Mouse (Mus musculus): ENCODE data around the gene Selplg. TPM values are rescaled to one million over a fixed set of nuclear protein-coding genes. Genes with fewer than 3 reads are reported as not detected.
A peak's percentile ranks its signal among the peaks of the same experiment; 100 is the strongest.
"Not testable (repeated sequence)": the region's sequence is repeated elsewhere in the genome, so short reads cannot be mapped to it uniquely, and the experiment has no call there.

Selplg gene
- polyA plus RNA-seq, 1 experiment from 2014 or later = 7.5 TPM

GRCm38 (mm10) chr5:113784104-113784503 is 48.3 kb downstream of the Selplg start:
- H3K4me1 ChIP-seq = peaks cover 26% of the 10 kb centered on the region
- H3K4me2 ChIP-seq = 0 out of 2 replicates have a peak overlapping the region, but pooled peaks have one; percentile 1
- WGBS = 30% methylated on average over 3 of the region's 3 CpGs
- not testable (repeated sequence) for H3K4me3 ChIP-seq (replicated peaks); H3K9ac ChIP-seq; H3K9me3 ChIP-seq; ATAC-seq (ENCODE audit: insufficient read depth, low FRiP score, low read depth); H3K27me3 ChIP-seq (replicated peaks); H3K36me3 ChIP-seq
- peak overlapping the region; percentile 91 for H3K27ac ChIP-seq

DNA sequence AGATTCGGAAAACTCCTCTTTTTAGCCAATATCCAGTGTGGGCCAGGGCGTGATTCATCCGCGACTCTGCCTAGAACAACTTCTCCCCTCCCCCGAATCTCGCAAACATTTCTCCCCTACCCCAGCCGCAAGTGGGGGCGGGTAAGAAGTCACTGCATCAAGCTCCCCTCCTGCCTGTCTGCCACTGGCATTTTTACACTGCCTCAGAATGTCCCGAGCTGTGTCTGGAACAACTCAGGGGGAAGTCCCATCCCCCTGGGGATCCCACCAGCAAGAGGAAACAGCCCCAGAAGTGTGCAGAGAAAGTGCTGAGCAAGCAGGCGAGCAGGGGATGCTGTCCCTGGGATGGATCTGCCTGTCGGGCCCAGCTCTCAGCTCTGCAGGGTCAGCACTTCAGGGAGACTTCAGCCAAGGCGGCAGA is 48.9 kb downstream of the Selplg start:
- H3K4me2 ChIP-seq = 0 out of 2 replicates have a peak overlapping the region, but pooled peaks have one; percentile 1
- peak overlapping the region; percentile 91 for H3K27ac ChIP-seq
- H3K36me3 ChIP-seq = no peaks in the 10 kb centered on the region
- no peak overlapping the region for H3K4me3 ChIP-seq (replicated peaks)
- H3K9ac ChIP-seq = no peak overlapping the region
- H3K4me1 ChIP-seq = peaks cover 21% of the 10 kb centered on the region; the same call in 1 of the 2 replicates
- ATAC-seq (ENCODE audit: insufficient read depth, low FRiP score, low read depth) = peak; percentile 64
- H3K27me3 ChIP-seq (replicated peaks) = peaks cover 5% of the 10 kb centered on the region; the same call in 1 of the 2 replicates
- WGBS = 6% methylated on average over 12 of the region's 12 CpGs
- no peaks in the 10 kb centered on the region for H3K9me3 ChIP-seq

- Histone ChIP-seq H3K27me3 (replicated peaks) (peaks cover 5% of the 10 kb centered on the region; the same call in 1 of the 2 replicates), H3K4me2 (no peak overlapping the region), H3K9me3 (no peaks in the 10 kb centered on the region), H3K9ac (no peak overlapping the region), H3K4me3 (replicated peaks) (no peak overlapping the region), H3K36me3 (peaks cover under 1% of the 10 kb centered on the region; the same call in 1 of the 2 replicates), H3K27ac (peak overlapping the region; percentile 91), H3K4me1 (peaks cover 18% of the 10 kb centered on the region; the same call in 1 of the 2 replicates)
- ATAC-seq (ENCODE audit: insufficient read depth, low FRiP score, low read depth) = no peak
- 82% methylated on average over 7 of the region's 7 CpGs for WGBS
Observed at GRCm38 (mm10) chr5:113782624-113783023, 49.8 kb downstream of the Selplg start.

GRCm38 (mm10) chr5:113781875-113782274 is 50.6 kb downstream of the Selplg start:
- Histone ChIP-seq H3K9ac (no peak overlapping the region), H3K27ac (no peak overlapping the region), H3K9me3 (no peaks in the 10 kb centered on the region), H3K27me3 (replicated peaks) (peaks cover 5% of the 10 kb centered on the region; the same call in 1 of the 2 replicates), H3K36me3 (peaks cover 7% of the 10 kb centered on the region; the same call in 1 of the 2 replicates), H3K4me1 (peaks cover 18% of the 10 kb centered on the region; the same call in 1 of the 2 replicates), H3K4me3 (replicated peaks) (no peak overlapping the region), H3K4me2 (no peak overlapping the region)
- 76% methylated on average over 7 of the region's 7 CpGs for WGBS
- ATAC-seq (ENCODE audit: insufficient read depth, low FRiP score, low read depth) = no peak

- WGBS = 70% methylated on average over 7 of the region's 7 CpGs
- Histone ChIP-seq H3K9ac (no peak overlapping the region), H3K4me3 (replicated peaks) (no peak overlapping the region), H3K27me3 (replicated peaks) (peaks cover 5% of the 10 kb centered on the region; the same call in 1 of the 2 replicates), H3K4me2 (no peak overlapping the region), H3K9me3 (no peaks in the 10 kb centered on the region), H3K27ac (no peak overlapping the region), H3K4me1 (peaks cover 18% of the 10 kb centered on the region; the same call in 1 of the 2 replicates), H3K36me3 (peaks cover 9% of the 10 kb centered on the region)
- ATAC-seq (ENCODE audit: insufficient read depth, low FRiP score, low read depth) = no peak
Observed at GRCm38 (mm10) chr5:113781254-113781653, 51.2 kb downstream of the Selplg start.

DNA sequence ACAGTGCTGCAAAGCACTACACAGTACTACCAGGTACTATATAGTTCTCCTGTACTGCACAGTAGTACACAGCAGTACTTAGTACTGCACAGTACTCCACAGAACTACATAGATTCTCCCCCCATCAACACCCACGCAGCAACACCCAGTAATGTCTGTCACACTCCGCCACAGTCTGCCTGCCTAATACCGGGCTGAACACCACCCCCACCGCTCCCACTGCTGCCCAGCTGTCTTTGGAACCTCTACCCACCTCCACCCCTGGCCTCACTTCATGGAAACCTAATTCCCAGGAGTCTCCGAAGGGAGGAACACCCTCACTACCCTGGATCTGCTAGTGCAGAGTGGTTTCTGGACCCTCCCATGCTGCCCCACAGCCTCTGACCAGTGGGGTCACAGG is 51.7 kb downstream of the Selplg start:
- Histone ChIP-seq H3K27me3 (replicated peaks) (peaks cover 5% of the 10 kb centered on the region; the same call in 1 of the 2 replicates), H3K36me3 (peaks cover 14% of the 10 kb centered on the region), H3K9me3 (no peaks in the 10 kb centered on the region), H3K4me2 (no peak overlapping the region), H3K27ac (no peak overlapping the region), H3K4me3 (replicated peaks) (no peak overlapping the region), H3K9ac (no peak overlapping the region), H3K4me1 (peaks cover 18% of the 10 kb centered on the region; the same call in 1 of the 2 replicates)
- 82% methylated on average over 5 of the region's 5 CpGs for WGBS
- no peak for ATAC-seq (ENCODE audit: insufficient read depth, low FRiP score, low read depth)

DNA sequence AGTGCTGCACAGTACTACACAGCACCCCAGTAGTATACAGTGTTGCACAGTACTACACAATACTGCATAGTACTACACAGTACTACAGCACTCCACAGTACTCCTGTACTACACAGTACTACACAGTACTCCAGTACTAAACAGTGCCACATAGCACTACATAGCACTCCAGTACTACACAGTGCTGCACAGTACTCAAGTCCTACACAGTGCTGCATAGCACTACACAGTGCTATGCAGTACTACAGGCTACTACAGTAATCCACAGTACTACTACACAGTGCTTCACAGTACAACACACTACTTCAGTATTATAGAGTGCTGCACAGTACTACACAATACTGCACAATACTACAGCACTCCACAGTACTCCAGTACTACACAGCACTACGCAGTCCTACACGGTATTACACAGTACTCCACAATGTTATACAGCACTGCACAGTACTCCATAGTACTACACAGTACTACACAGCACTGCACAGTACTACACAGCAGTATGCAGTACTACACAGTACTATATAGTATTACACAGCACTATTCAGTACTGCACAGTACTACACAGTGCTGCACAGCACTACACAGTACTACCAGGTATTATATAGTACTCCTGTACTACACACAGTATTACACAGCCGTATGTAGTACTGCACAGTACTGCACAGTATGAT is 52.2 kb downstream of the Selplg start:
- H3K4me3 ChIP-seq (replicated peaks) = no peak overlapping the region
- ATAC-seq (ENCODE audit: insufficient read depth, low FRiP score, low read depth) = no peak
- no peaks in the 10 kb centered on the region for H3K9me3 ChIP-seq
- no peak overlapping the region for H3K9ac ChIP-seq
- H3K4me1 ChIP-seq = peaks cover 18% of the 10 kb centered on the region; the same call in 1 of the 2 replicates
- WGBS = 92% methylated on average over 3 of the region's 3 CpGs
- no peak overlapping the region for H3K4me2 ChIP-seq
- peaks cover 5% of the 10 kb centered on the region; the same call in 1 of the 2 replicates for H3K27me3 ChIP-seq (replicated peaks)
- no peak overlapping the region for H3K27ac ChIP-seq
- peaks cover 17% of the 10 kb centered on the region for H3K36me3 ChIP-seq

- Histone ChIP-seq H3K27ac (no peak overlapping the region), H3K36me3 (peaks cover 18% of the 10 kb centered on the region), H3K9me3 (no peaks in the 10 kb centered on the region), H3K4me1 (peaks cover 18% of the 10 kb centered on the region; the same call in 1 of the 2 replicates), H3K9ac (no peak overlapping the region), H3K4me3 (replicated peaks) (no peak overlapping the region), H3K27me3 (replicated peaks) (peaks cover 5% of the 10 kb centered on the region; the same call in 1 of the 2 replicates), H3K4me2 (no peak overlapping the region)
- WGBS = 70% methylated on average over 5 of the region's 5 CpGs
- ATAC-seq (ENCODE audit: insufficient read depth, low FRiP score, low read depth) = no peak
Observed at GRCm38 (mm10) chr5:113779569-113779968, 52.9 kb downstream of the Selplg start.

GRCm38 (mm10) chr5:113777728-113778127 is 54.7 kb downstream of the Selplg start:
- H3K27me3 ChIP-seq (replicated peaks); H3K4me2 ChIP-seq; H3K9me3 ChIP-seq; H3K9ac ChIP-seq; ATAC-seq (ENCODE audit: insufficient read depth, low FRiP score, low read depth); H3K27ac ChIP-seq; H3K4me3 ChIP-seq (replicated peaks): not testable (repeated sequence)
- WGBS = 83% methylated on average over 8 of the region's 8 CpGs
- peaks cover 21% of the 10 kb centered on the region for H3K36me3 ChIP-seq
- H3K4me1 ChIP-seq = peaks cover 16% of the 10 kb centered on the region

DNA sequence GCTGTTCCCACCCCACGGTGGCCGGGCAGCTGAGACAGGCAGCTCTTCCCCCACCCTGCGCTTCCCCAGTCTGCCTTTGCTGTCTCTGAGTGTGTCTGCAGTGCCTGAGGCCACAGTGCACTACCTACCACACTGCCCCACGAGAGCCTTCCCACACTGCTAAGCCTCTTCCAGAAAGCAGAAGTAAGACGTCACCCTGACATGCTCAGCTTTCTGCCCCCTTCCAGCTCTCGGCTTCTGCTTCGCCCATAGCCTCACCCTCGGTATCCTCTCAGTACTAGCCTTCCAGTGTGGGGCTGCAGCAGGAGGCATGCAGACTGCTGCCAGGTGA is 55.6 kb downstream of the Selplg start:
- H3K9me3 ChIP-seq = no peaks in the 10 kb centered on the region
- H3K4me3 ChIP-seq (replicated peaks) = no peak overlapping the region
- H3K36me3 ChIP-seq = peaks cover 21% of the 10 kb centered on the region
- H3K27me3 ChIP-seq (replicated peaks) = no peaks in the 10 kb centered on the region
- WGBS = 79% methylated on average over 8 of the region's 8 CpGs
- no peak overlapping the region for H3K27ac ChIP-seq
- no peak overlapping the region for H3K4me2 ChIP-seq
- H3K9ac ChIP-seq = no peak overlapping the region
- no peak for ATAC-seq (ENCODE audit: insufficient read depth, low FRiP score, low read depth)
- H3K4me1 ChIP-seq = peaks cover 14% of the 10 kb centered on the region

- Histone ChIP-seq H3K9ac (no peak overlapping the region), H3K27ac (no peak overlapping the region), H3K4me3 (replicated peaks) (no peak overlapping the region), H3K4me2 (no peak overlapping the region), H3K36me3 (peaks cover 21% of the 10 kb centered on the region), H3K9me3 (no peaks in the 10 kb centered on the region), H3K27me3 (replicated peaks) (no peaks in the 10 kb centered on the region), H3K4me1 (peaks cover 13% of the 10 kb centered on the region)
- 85% methylated on average over 15 of the region's 15 CpGs for WGBS
- no peak for ATAC-seq (ENCODE audit: insufficient read depth, low FRiP score, low read depth)
Observed at GRCm38 (mm10) chr5:113776128-113776895, 56.1 kb downstream of the Selplg start.

GRCm38 (mm10) chr5:113775585-113775984 is 56.9 kb downstream of the Selplg start:
- Histone ChIP-seq H3K4me3 (replicated peaks) (no peak overlapping the region), H3K27ac (no peak overlapping the region), H3K9ac (no peak overlapping the region), H3K27me3 (replicated peaks) (no peaks in the 10 kb centered on the region), H3K36me3 (peaks cover 21% of the 10 kb centered on the region), H3K4me2 (no peak overlapping the region), H3K4me1 (peaks cover 8% of the 10 kb centered on the region), H3K9me3 (no peaks in the 10 kb centered on the region)
- WGBS = 89% methylated on average over 10 of the region's 10 CpGs
- ATAC-seq (ENCODE audit: insufficient read depth, low FRiP score, low read depth) = no peak
